Mouse (Mus musculus) lung, postnatal 14 days (tissue): ENCODE measurements around the gene Surf1.
"Not testable (repeated sequence)": the region's sequence is repeated elsewhere in the genome, so short reads cannot be mapped to it uniquely, and the experiment has no call there.

ENCODE experiments used
- DNase-seq: peaks from one replicate; pipeline ENCODE4 v3.0.0; 2021

Surf1 gene

GRCm38 (mm10) chr2:26885541-26885940, 30.8 kb downstream of the Surf1 start:
- DNase-seq, result not testable (repeated sequence)

GRCm38 (mm10) chr2:26878571-26878970, 37.8 kb downstream of the Surf1 start:
- no peak for DNase-seq

GRCm38 (mm10) chr2:26870666-26871065, 45.7 kb downstream of the Surf1 start:
- no peak for DNase-seq

GRCm38 (mm10) chr2:26864879-26865278, 51.5 kb downstream of the Surf1 start, which contains the start of gene Abo:
TSS of gene Abo (minus strand) at chr2:26864979.
- DNase-seq, result no peak
